Mouse (Mus musculus) mouse embryonic stem cell (cell line): ENCODE results near the gene Snx9.

Source experiments
- in situ Hi-C, 2 experiments: fragments of 300-500 bp; cut with MboI; formaldehyde crosslinking; loops; 1 replicate in 1 of 2; 3 replicates in 1 of 2; pipeline ENCODE4 v1.14.3; 2019 to 2020; ENCODE audit warnings: low sequenced_read_pairs in 2 of 2, low pct_unique_long_range_greater_than_20kb in 1 of 2, mixed read lengths in 1 of 2; ENCODE audit not compliant: unreplicated experiment in 1 of 2

Gene Snx9

GRCm38 (mm10) chr17:5973536-5973935 is 132.4 kb downstream of the Snx9 start:
- in situ Hi-C loops, result no loop called here

- in situ Hi-C loops, result no loop called here
Measured at GRCm38 (mm10) chr17:5975099-5975977, 134.2 kb downstream of the Snx9 start.

DNA sequence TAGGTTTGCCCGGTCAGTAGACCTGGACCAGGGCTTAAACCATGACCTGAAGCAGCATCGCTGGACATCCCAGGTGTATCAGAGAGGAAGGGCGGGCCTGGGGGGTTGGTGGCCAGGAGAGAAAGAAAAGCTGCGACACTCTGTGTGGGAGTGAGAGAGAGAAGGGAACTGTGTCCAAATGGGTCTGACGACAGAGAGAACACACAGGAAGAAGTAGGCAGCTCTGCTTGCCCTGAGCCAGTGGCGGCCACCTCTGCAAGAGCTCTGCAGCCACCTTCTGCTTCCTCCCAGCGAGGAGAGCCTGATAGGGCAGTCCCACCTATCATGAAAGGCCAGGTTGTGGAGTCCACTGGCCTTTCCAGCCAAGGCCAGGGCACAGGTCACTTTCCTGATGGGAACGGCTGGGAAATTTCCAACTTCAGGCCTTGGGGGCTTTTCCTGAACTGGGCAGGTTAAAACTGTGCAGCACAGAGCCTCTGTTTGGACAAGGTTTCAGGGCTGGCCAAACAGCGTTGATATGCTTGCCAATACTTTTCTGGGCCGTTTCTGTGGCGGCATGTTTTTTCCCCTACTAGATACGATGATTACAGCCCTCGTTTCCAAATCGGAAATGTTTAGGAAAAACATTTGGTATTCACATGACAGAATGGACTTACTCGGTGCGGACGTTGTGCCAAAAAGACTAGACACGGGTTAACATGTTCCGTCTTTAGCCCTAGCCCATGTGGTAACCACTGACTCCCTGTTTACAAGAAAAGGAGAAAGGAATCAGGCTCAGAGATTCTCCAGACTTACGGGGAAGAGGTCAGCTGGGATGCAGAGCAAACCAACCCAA is 135.3 kb downstream of the Snx9 start:
- in situ Hi-C loops, result no loop called here

DNA sequence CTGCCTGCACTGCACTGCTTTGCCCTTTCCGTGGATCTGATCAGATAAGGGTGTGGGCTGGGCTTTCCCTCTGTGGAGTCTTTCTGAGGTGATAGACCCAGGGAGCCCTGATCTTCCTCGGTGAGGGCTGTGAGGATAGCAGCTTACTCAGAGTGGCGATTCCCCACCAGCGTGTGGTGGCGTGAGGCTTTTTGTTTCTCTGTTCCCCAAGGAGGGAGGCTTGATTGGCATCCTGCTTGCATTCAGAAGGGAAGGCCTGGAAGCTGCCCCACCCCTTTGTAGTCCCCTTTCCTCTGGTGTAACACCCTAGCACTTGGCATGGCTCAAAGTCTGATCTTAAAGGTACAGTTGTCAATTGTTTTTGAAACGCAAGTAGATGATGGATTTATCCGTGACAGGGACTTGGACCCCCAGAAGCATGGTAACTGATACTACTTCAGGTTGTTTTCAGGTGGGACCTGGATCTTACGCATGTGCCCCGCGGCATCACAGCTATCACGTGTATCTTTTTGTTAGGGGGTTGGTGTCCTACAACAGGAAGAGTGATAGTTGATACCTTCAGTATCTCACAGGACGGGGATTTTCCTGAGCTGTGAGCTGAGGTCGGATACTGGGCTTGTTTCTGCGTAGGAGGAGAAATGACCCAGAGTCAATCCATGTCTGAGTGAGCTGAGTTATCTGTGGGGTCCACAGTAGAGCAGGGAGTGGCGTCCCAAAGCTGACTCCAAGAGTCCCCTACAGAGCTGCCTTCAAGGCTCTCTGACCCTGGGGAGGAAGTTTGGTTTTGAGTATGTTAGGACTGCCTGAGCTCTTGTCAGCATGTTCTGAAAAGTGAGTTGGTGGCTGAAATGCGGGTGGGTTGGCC is 136.2 kb downstream of the Snx9 start:
- in situ Hi-C loops, result no loop called here

DNA sequence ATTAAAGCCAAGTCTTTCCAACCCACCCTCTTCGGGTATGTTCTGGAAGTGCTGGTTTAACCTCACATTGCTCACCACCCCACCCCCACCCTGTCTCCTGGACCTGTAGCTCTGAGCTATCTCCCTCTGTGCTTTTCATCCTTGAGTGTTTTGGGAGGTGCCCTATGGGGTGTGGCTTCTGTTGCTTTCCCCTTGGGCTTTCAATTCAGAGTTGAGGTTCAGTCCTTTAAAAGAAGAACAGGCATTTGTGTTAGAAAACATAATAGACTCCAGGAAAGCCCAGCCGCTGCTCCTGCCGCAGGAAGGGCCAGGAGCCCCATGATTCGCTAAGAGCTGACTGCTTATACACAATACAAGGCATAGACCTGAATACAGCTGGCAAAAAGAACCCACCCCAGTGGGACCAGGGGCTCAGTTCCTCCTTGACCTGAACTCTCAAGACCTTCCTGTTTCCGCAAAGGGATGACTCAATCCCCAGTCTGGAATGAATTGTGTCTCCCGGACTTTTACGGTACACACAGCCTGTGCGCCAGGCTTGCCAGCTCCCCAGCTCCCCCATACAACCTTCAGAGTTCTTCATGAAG is 136.9 kb downstream of the Snx9 start:
- in situ Hi-C loops, result no loop called here

DNA sequence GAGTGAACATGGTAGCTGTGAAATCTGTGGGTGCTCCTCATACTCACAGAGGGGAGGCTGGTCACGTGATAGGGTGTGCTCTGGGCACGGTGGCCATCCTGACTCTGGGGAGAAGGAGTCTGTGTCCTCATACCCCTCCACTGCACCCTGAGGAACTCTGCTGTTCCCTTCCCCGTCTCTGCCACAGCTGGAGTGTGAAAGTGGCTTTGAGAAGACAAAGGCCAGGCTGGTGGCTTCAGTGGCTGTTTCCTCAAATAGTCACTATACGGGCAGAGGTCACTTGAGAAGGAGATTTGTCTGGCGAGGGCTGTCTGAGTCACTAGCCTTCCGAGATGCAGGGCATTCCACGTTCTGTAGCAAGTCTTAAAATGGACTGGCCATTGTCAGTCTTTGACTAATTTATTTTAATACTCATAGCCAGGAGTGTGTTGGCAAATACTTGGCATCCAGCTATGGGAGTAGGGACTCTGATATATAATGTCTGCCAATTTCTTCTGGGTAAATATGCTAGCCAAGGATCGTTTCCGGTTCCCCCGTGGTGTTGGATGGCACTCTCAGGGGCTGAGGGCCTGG is 137.5 kb downstream of the Snx9 start:
- in situ Hi-C loops, result no loop called here

DNA sequence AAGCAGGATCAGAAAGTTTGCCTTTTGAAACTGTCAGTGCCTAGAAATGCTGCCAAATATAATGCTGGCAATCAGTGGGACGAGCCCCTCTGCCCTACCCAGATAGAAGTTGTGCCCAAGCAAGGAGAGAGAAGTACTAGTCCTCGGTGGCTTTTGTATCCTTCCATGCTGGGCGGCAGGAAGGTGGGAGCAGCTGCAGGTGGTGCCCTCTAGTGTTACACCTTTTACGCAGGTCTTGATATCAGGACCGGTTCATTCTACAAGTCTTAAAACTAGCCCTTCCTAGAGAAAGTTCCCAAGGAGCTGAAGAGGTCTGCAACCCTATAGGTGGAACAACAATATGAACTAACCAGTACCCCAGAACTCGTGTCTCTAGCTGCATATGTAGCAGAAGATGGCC is 139.7 kb downstream of the Snx9 start:
- in situ Hi-C loops, result no loop called here
